Mouse (Mus musculus): Measurements from ENCODE around the gene Trim33.

Gene Trim33

DNA sequence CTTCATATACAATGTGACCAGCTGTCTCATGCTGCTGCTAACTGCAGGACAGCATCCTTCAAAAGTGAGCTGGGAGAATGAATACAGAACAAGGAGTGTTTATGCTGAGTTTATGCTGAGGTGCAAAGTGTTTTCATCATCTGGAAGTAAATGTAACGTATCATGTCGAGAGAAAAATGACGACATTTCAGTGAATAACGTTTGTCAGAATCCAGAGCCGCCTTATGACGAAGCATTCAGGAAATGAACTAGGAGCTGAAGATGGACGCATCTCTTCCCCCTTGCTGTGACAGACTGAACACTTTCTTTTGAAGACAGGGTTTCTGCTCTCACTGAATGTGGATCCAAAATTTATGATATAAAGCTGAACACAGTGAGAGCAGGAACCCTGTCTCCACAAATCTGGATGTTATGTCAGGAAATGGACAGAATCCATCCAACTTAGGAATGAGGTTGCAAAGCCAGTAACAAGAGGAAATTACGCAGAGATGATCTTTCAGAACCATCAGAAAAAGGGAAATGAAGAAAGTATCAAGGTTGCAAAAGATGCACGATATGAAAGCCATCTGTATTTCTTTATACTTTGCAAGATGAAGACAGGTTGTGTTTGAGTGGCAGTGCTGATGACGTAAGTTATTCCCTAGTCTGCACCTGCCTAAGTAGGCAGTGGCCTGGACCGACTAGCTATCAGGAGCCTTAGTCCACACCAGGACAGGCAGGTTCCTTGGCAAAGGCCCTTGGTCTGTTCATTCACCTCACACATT, 85.3 kb downstream of the Trim33 start:
- DNase-seq: no peak

GRCm38 (mm10) chr3:103367176-103367970, 88.3 kb downstream of the Trim33 start:
- no peak for DNase-seq

GRCm38 (mm10) chr3:103368731-103369130, 89.6 kb downstream of the Trim33 start:
- no peak for DNase-seq

GRCm38 (mm10) chr3:103374028-103374427, 94.9 kb downstream of the Trim33 start:
- DNase-seq: peak; percentile 82

- DNase-seq: peak; percentile 45
Observed at GRCm38 (mm10) chr3:103375181-103375855, 96.2 kb downstream of the Trim33 start.

- peak; percentile 60 for DNase-seq
Observed at GRCm38 (mm10) chr3:103378018-103378417, 98.9 kb downstream of the Trim33 start.

- no peak for DNase-seq
Observed at GRCm38 (mm10) chr3:103379371-103379770, 100.3 kb downstream of the Trim33 start.

- no peak for DNase-seq
Observed at GRCm38 (mm10) chr3:103380814-103381213, 101.7 kb downstream of the Trim33 start.

- DNase-seq: no peak
Observed at GRCm38 (mm10) chr3:103381441-103381840, 102.3 kb downstream of the Trim33 start.

- DNase-seq: peak; percentile 95
Observed at GRCm38 (mm10) chr3:103382872-103383567, 103.9 kb downstream of the Trim33 start.

DNA sequence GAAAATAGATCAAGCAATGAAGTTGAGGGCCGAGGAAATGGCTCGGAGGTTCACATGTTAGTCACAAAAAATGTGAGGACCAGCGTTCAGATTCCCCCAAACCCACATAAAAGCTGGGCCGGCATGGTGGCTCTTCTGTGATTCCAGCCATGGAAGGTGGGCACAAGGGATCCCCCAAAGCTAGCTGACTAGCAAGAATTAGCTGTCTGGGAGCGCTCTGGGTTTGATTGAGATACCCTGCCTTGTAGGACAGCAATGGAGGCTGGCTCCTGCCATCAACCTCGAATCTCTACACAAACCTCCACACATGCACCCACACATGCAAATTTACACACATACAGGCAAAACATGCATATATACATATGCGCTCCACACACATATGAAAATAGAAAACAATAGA, 105.4 kb downstream of the Trim33 start:
- DNase-seq: peak; percentile 61

GRCm38 (mm10) chr3:103384949-103385348, 105.9 kb downstream of the Trim33 start:
- DNase-seq: peak; percentile 86

- DNase-seq: peak; percentile 83
Observed at GRCm38 (mm10) chr3:103385383-103386291, 106.5 kb downstream of the Trim33 start.

DNA sequence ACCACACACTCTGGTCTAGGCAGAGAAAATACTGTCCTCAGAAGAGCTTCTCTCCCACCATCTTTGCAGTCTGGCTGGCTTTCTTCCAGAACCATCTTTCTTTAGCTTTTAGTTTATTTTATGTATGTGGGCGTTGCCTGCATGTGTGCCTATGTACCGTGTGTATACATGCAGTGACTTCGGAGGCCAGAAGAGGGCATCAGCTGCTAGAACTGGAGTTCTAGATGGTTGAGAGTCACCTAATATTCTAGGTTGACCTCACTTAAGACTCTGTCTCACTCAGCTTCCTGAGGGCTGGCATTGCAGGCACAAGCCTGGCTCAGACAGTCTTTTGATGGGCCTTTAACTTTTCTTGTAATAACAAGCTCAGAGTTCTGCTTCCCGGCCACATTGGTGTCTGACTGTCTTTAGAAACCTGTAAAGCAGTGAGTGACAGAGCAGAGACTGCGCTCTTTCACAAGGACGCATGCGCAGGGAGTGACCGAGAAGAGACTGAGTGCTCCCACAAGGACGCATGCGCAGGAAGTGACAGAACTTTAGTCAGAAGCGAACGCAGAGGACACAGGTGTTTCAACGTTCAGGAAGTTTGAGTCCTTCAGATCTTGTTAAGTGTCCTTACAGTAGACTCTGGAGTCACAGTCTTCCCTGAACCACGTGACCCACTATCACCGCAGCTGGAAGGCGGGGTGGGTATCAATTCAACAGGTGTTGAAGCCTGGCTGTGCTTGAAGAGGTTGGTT, 107.4 kb downstream of the Trim33 start:
- DNase-seq: peak; percentile 94

DNA sequence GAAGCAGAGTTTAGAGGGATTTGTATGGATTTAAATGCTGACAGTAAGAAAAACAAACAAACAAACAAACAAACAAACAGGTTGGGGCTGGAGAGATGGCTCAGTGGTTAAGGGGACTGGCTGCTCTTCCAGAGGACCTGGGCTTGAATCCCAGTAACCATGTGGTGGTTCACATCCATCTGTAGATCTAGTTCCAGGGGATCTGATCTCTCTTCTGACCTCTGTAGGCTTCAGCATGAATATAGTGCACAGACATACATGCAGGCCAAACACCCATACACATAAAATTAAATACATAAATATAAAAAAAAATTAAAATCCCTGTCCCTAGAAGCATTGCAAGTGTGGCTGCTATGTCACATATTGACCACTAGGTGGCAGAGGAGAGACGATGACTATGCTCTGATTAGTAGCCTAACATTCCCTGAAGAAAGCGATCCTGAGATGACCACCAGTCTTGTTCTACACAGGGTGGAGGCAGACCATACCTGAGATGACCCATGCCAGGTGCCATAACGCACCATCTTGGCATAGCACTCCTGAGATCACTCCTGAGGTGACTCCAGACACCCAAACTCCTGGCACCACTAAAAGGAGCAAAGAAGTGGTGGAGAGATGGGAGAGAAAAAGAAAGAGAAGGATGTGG, 113.6 kb downstream of the Trim33 start:
- peak; percentile 45 for DNase-seq

GRCm38 (mm10) chr3:103393283-103394060, 114.4 kb downstream of the Trim33 start:
- peak; percentile 44 for DNase-seq

DNA sequence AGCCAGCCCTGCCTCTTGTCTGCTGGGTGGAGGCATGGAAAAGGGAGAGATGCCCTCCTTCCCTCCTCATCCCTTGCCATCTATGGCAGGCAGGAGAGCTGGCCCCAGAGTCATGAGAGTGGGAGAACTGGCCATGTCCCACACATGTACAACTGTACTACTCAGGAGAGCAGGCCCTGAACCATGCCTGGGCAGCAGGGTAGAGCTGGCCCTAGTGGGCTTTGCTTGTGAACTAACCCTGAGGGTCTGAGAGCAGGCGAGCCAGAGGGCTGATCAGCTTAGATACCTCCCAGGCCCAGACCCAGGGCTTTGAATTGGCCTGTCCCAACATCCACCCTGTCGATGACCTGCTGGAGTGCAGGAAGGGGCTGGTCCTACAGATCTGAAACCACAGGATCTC, 115.0 kb downstream of the Trim33 start:
- DNase-seq: no peak

DNA sequence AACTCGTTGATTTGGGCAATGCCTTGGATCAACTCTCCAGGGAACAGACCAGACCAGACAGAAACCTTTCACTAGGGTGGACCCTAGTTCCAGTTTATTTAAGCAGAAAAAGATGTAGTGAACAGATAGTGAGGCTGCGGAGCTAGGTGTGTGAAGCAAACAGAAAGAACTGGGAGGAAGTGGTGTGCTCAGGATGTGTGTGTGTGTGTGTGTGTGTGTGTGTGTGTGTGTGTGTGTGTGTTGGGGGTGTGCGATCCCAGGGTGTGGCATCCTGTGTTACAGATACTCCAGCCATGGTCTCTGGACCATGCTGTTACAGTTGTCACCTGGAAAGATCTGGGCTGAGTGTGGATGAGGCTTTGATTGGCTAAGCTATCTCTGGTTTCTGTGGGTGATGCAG, 118.4 kb downstream of the Trim33 start:
- peak; percentile 68 for DNase-seq

- no peak for DNase-seq
Observed at GRCm38 (mm10) chr3:103400807-103401206, 121.7 kb downstream of the Trim33 start.
